Mouse (Mus musculus) lung, postnatal 0 days (tissue): ENCODE results near the gene Fam98c.

Experiments used
- CTCF ChIP-seq: IDR thresholded peaks from 2 replicates; pipeline ENCODE4 v1.5.1; 2016; ENCODE audit warnings: antibody characterized with exemption, mild to moderate bottlenecking
- EP300 ChIP-seq: IDR thresholded peaks from 2 replicates; pipeline ENCODE4 v1.6.1; 2016; ENCODE audit warnings: antibody characterized with exemption, mild to moderate bottlenecking, control low read depth

DNA sequence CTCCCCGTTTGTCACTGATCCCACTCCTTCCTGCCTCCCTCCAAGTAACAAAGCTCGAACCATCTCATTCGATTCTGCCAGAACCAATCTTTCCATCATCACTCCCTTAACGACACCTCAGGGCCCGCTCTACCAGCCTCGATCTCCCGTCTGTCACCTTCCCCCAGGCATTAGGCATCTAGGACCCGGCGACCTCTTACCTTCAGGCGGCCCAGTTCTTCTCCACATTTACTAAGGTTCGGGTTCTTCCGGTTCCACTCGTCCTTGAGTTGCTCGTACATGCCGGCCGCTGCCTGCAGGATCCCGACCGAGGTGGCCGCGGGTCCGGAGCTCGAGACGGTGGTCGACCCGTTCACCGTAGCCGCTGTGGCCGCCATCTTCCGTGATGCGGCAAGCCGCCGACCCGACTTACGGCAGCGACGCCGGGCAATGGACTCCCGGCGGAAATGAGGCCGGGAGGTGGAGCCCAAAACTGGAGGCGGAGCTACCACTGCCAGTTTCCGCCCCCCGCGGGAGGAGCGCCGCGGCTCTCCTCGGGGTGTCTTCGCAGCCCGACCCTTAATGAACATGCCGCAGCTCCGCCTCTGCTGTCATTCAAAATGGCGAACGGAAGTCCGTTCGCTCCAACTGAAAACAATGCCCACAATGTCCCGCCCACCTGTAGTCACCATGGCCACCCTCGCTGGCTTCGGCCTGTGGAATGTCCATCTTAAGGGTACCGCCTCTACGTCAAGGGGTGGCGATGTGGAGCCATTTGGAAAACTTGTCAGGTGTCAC, 24.2 kb upstream of the Fam98c start, which contains the start of gene Psmd8:
- TF ChIP-seq EP300 (peak; percentile 41; the same call in 1 of the 2 replicates), CTCF (peak; percentile 76)
